Mouse (Mus musculus) heart, adult 2 months (tissue): ENCODE data around the gene Sass6. TPM values are rescaled to one million over a fixed set of nuclear protein-coding genes. Genes with fewer than 3 reads are reported as not detected.

Experiments
- DNase-seq, 2 experiments: peaks; one replicate each; pipeline ENCODE4 v3.0.0; 2021
- H3K27ac ChIP-seq: fragments of 200-600 bp; 2 replicates; pipeline ENCODE4 v1.8.1; 2022
- H3K27me3 ChIP-seq: fragments of 200-500 bp; 2 replicates; pipeline ENCODE4 v1.6.1; 2012; ENCODE audit warnings: mild to moderate bottlenecking, low read length, inconsistent platforms, mixed read lengths; ENCODE audit not compliant: control insufficient read depth, insufficient read depth
- H3K36me3 ChIP-seq: fragments of 200-500 bp; 2 replicates; pipeline ENCODE4 v1.6.1; 2012; ENCODE audit warnings: low read length, inconsistent platforms; ENCODE audit not compliant: control insufficient read depth, insufficient read depth
- H3K4me1 ChIP-seq: fragments of 200-500 bp; 2 replicates; pipeline ENCODE4 v1.6.1; 2011; ENCODE audit warnings: low read length; ENCODE audit not compliant: control insufficient read depth, insufficient read depth
- H3K4me3 ChIP-seq: fragments of 200-600 bp; 2 replicates; pipeline ENCODE4 v1.8.1; 2022
- H3K79me2 ChIP-seq: fragments of 200-500 bp; replicated peaks from 2 replicates; pipeline ENCODE4 v1.6.1; 2012; ENCODE audit warnings: mild to moderate bottlenecking, inconsistent platforms, low read length, moderate library complexity, mixed read lengths; ENCODE audit not compliant: control insufficient read depth, insufficient read depth
- H3K9ac ChIP-seq: fragments of 200-500 bp; 2 replicates; pipeline ENCODE4 v1.6.1; 2012; ENCODE audit warnings: low read depth, mild to moderate bottlenecking, control low read depth, inconsistent platforms, low read length, mixed read lengths
- CTCF ChIP-seq: fragments of 200-600 bp; IDR thresholded peaks from 2 replicates; pipeline ENCODE4 v1.8.1; 2022; ENCODE audit warnings: antibody characterized with exemption, mild to moderate bottlenecking, moderate library complexity
- EP300 ChIP-seq: fragments of 200-500 bp; IDR thresholded peaks from 2 replicates; pipeline ENCODE4 v1.6.1; 2011; ENCODE audit warnings: low read depth, low read length, control low read depth; ENCODE audit not compliant: insufficient read depth
- POLR2A ChIP-seq: fragments of 200-500 bp; IDR thresholded peaks from 2 replicates; pipeline ENCODE4 v1.6.1; 2011; ENCODE audit warnings: mild to moderate bottlenecking, low read depth, low read length, control low read depth; ENCODE audit not compliant: insufficient read depth
- WGBS: fragments of 180-500 bp; shearing (Covaris S2); methylation state at CpG from one replicate; pipeline ENCODE4 v1.1.7; 2018; 5-methylcytosine and 5-hydroxymethylcytosine counted together
- intact Hi-C: fragments of 180-260 bp; cut with DNase I; formaldehyde crosslinking; loops from one replicate; pipeline ENCODE4 v1.15.1; 2025
- polyA plus RNA-seq: library from polyadenylated mRNA; depleted of rRNA; stranded (reverse); fragments of >200 nt; gene quantifications from 2 replicates; pipeline ENCODE4 v1.2.3, GENCODE M21; 2012
- total RNA-seq, 2 experiments: library from RNA; stranded (reverse); gene quantifications; 2 replicates each; pipeline ENCODE4 v1.2.3; 2021

Gene Sass6
- total and polyA plus RNA-seq, 3 experiments: 0.76 to 2.0 (median 2.0) TPM

- 41% methylated on average over 2 of the region's 2 CpGs for WGBS
- Histone ChIP-seq H3K4me3 (no peak overlapping the region), H3K9ac (no peak overlapping the region), H3K36me3 (no peaks in the 10 kb centered on the region; the same call in 1 of the 2 replicates), H3K27me3 (no peaks in the 10 kb centered on the region), H3K4me1 (no peaks in the 10 kb centered on the region), H3K27ac (no peak overlapping the region), H3K79me2 (no peaks in the 10 kb centered on the region)
- intact Hi-C loops: loop anchor here (10.0 kb wide), 1 partner anchor 236 kb away; no protein-coding TSS in a partner anchor
- no peak for DNase-seq
- TF ChIP-seq CTCF (no peak), EP300 (no peak), POLR2A (no peak)
Measured at GRCm38 (mm10) chr3:116570628-116571027, 24.2 kb upstream of the Sass6 start.

- Histone ChIP-seq H3K79me2 (no peaks in the 10 kb centered on the region), H3K27me3 (no peaks in the 10 kb centered on the region), H3K27ac (no peak overlapping the region), H3K4me3 (no peak overlapping the region), H3K9ac (no peak overlapping the region), H3K4me1 (no peaks in the 10 kb centered on the region), H3K36me3 (no peaks in the 10 kb centered on the region)
- intact Hi-C loops: loop anchor here (5.0 to 10.0 kb wide), 2 partner anchors 70 to 242 kb away; partner anchors contain the start of gene Rtca
- TF ChIP-seq EP300 (no peak), CTCF (peak; percentile 57), POLR2A (no peak)
- no peak for DNase-seq
- WGBS: 44% methylated on average over 3 of the region's 3 CpGs
Measured at GRCm38 (mm10) chr3:116577286-116577685, 17.5 kb upstream of the Sass6 start.

GRCm38 (mm10) chr3:116582201-116582600 lies 12.6 kb upstream of the Sass6 start:
- DNase-seq: no peak
- 79% methylated on average over 9 of the region's 9 CpGs for WGBS
- no peaks in the 10 kb centered on the region for H3K36me3 ChIP-seq

GRCm38 (mm10) chr3:116594076-116594727 lies 580 bp upstream of the Sass6 start:
- Histone ChIP-seq H3K27me3 (no peaks in the 10 kb centered on the region), H3K27ac (peak overlapping the region; percentile 88), H3K36me3 (no peaks in the 10 kb centered on the region; the same call in 1 of the 2 replicates), H3K4me1 (no peaks in the 10 kb centered on the region), H3K79me2 (no peaks in the 10 kb centered on the region), H3K9ac (peak overlapping the region; percentile 61), H3K4me3 (peak overlapping the region; percentile 93)
- TF ChIP-seq CTCF: peak; percentile 51
- no peak for TF ChIP-seq EP300
- no peak for DNase-seq
- intact Hi-C loops: loop anchor here (2.0 to 10.0 kb wide), 5 partner anchors 69 to 241 kb away; partner anchors contain the start of genes Dbt and Mfsd14a
- 2% methylated on average over 22 of the region's 22 CpGs for WGBS

More at GRCm38 (mm10) chr3:116582201-116582600, 12.6 kb upstream of the Sass6 start:
- H3K4me1 ChIP-seq: no peaks in the 10 kb centered on the region
- no peaks in the 10 kb centered on the region for H3K79me2 ChIP-seq
- intact Hi-C loops: no loop called here
- TF ChIP-seq CTCF (no peak), POLR2A (no peak), EP300 (no peak)
- no peak overlapping the region for H3K27ac ChIP-seq
- no peak overlapping the region for H3K4me3 ChIP-seq
- no peaks in the 10 kb centered on the region for H3K27me3 ChIP-seq
- no peak overlapping the region for H3K9ac ChIP-seq

- 6% methylated on average over 10 of the region's 10 CpGs for WGBS
- no peaks in the 10 kb centered on the region for H3K79me2 ChIP-seq
- DNase-seq: no peak
- intact Hi-C loops: loop anchor here (1.0 to 10.0 kb wide), 6 partner anchors 67 to 239 kb away; partner anchors contain the start of genes Dbt and Mfsd14a
- peak overlapping the region; percentile 93 for H3K4me3 ChIP-seq
- no peaks in the 10 kb centered on the region for H3K4me1 ChIP-seq
- TF ChIP-seq EP300 (no peak), POLR2A (no peak), CTCF (no peak)
- H3K9ac ChIP-seq: no peak overlapping the region
- H3K27me3 ChIP-seq: no peaks in the 10 kb centered on the region
- no peaks in the 10 kb centered on the region for H3K36me3 ChIP-seq
- no peak overlapping the region; the same call in 1 of the 2 replicates for H3K27ac ChIP-seq
Measured at GRCm38 (mm10) chr3:116595603-116595991, 815 bp downstream of the Sass6 start.

- Histone ChIP-seq H3K4me1 (no peaks in the 10 kb centered on the region), H3K27ac (no peak overlapping the region), H3K9ac (no peak overlapping the region), H3K36me3 (no peaks in the 10 kb centered on the region), H3K4me3 (no peak overlapping the region), H3K79me2 (no peaks in the 10 kb centered on the region), H3K27me3 (no peaks in the 10 kb centered on the region)
- intact Hi-C loops: loop anchor here (10.0 kb wide), 1 partner anchor 235 kb away; no protein-coding TSS in a partner anchor
- DNase-seq: no peak
- WGBS: 81% methylated on average over 2 of the region's 2 CpGs
- TF ChIP-seq CTCF: no peak
- TF ChIP-seq POLR2A: no peak
- no peak for TF ChIP-seq EP300
Measured at GRCm38 (mm10) chr3:116599705-116600104, 4.9 kb downstream of the Sass6 start.
